Mouse (Mus musculus) frontal cortex, postnatal 14 days (tissue): ENCODE results near the gene Igfbp3.

ENCODE experiments used
- DNase-seq, 2 experiments: peaks; one replicate each; pipeline ENCODE4 v3.0.0; 2022; ENCODE audit warnings: low spot score in 2 of 2

Gene Igfbp3

DNA sequence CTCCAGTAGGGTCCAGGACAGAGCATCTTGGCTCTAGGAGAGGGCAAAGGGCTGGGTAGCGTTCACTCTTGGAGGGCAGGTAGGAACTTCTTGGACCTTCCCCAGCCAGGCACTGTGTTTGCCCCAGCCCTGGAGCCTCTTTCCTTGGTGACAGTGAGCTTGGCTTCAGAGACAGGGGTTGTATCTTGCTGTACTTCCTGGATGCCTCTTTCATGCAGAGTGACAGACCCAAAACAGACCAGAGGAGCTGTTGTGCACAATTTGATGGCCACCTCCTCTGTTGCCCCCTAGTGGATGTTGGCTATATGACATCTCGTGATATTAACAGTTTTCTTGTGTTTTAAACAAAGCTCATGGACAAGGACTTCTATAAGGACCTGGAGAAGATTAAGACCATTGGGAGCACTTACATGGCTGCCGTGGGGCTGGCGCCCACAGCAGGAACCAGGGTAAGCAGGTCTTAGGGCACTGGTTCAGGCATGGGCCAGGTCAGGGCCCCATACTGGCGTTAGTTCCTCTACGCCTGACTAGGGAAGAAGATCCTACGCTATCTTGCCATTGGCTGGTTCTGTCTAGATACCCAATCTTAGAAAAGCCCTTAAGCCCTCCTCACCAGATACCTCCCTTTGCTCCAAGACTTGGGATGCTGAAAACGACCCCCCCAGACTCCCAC is 52.1 kb downstream of the Igfbp3 start:
- no peak for DNase-seq

DNA sequence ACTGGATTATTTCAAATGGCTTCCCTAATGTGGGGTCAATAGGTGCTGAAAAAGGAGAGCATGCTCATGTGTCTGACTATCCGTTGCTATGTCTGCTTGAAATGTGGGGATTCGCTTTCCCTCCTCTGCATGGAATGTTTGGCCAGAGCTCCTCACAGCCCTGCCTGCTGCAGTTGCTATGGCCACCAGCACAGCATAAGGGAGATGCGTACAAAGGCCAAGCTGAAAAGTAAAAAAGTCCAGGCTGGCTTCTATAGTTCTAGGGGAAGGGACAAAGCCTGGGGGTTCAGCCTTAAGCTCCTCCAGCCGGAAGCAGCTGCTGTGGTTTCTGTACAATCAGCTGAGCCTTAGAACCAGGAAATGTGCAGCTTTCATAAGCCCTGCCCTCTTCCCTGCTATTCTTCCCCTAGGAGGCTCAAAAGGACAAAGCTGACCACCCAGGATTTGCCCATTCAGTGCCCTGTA is 53.1 kb downstream of the Igfbp3 start:
- DNase-seq: no peak

DNA sequence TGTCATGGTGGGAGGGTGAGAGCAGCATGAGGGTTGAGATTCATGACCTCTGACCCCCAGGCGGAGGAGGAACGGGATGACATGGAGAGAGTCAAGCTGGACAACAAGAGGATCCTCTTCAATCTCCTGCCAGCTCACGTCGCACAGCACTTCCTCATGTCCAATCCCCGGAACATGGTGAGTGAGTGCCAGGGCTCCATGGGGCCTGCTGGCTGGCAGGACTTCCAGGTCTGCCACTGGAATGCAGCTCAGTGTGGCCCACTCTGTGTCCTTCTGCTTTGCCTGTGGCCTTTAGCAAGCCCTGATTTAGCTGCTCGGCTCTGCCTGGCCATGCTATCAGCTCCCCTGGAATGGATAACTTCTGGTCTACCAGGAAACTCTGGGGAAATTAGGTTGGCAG is 53.6 kb downstream of the Igfbp3 start:
- DNase-seq: no peak

DNA sequence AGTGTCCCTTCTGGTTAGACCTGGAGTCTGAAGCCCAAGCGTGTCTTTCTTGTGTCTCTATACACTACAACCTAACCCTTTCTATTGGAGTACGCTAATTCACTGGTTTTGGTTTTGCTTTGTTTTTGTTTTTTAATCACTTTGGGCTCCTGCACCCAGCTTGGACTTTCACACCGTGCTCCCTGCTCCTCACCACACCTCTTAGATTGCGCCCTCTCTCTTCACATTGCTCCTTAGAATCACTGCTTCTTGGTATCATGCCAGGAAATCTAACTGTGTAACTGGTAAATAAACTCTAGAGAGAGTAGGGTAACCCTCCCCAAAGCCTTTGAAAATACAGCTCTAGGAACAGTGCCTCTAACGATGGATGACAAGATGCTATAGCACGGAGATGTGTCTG is 55.5 kb downstream of the Igfbp3 start:
- no peak for DNase-seq

DNA sequence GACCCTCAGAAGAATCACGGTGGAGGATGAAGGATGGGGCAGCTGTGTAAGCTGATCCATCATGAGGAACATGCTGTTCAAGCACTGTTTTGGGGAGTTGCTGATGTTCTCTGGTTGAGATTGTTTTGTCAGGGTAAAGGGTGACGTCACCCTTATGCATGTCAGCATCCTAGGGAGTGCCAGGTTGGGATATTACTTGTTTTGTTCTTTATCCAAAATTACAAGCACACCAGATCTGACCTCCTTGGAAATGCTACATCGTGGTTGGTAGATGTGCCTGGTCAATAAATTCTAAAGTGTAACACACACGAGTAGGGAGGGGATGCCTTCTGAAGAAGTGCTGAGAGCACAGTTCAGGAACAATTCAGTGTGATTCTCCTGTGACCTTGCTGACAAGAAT is 57.3 kb downstream of the Igfbp3 start:
- DNase-seq: no peak
